Mouse (Mus musculus): Measurements from ENCODE around the gene Espn. TPM values are rescaled to one million over a fixed set of nuclear protein-coding genes. Genes with fewer than 3 reads are reported as not detected.

Espn gene
- 3.5 TPM for polyA plus RNA-seq (2014; fragmentation: Illumina TruSeq; extraction: RNeasy Lipid Tissue Mini Kit (QIAGEN cat#74804); ENCODE audit: low read depth, low replicate concordance)

DNA sequence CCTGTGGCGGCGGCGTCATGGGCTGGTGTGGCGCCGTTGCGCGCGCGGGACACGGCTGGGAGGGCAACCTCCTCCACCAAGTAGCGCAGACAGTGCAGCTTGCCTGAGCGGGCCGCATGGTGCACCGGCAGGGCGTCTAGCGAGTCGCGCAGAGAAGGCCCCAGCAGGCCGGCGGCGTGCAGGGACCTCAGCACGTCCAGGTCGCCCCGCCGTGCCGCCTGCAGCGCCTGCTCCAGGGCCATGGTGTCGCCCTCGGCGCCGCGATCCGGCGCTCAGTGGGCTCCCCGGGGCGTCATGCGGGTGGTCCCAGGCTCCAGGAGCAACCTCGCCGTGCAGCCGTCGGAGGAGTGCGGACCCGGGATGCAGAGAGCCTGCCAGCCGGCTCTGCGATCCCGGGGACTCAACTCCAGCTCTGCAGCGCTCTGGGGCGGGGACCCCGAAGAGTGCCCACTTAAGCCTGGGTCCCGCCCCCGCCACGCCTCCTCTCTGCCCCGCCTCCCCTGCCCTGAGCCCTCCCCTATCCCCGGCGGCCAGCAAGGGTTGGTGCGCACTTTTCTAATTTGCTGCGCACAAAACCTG, at the start of gene Espn:
Gene Espn (minus strand): TSS at position 406 of the 579 bp plus-strand sequence.

DNA sequence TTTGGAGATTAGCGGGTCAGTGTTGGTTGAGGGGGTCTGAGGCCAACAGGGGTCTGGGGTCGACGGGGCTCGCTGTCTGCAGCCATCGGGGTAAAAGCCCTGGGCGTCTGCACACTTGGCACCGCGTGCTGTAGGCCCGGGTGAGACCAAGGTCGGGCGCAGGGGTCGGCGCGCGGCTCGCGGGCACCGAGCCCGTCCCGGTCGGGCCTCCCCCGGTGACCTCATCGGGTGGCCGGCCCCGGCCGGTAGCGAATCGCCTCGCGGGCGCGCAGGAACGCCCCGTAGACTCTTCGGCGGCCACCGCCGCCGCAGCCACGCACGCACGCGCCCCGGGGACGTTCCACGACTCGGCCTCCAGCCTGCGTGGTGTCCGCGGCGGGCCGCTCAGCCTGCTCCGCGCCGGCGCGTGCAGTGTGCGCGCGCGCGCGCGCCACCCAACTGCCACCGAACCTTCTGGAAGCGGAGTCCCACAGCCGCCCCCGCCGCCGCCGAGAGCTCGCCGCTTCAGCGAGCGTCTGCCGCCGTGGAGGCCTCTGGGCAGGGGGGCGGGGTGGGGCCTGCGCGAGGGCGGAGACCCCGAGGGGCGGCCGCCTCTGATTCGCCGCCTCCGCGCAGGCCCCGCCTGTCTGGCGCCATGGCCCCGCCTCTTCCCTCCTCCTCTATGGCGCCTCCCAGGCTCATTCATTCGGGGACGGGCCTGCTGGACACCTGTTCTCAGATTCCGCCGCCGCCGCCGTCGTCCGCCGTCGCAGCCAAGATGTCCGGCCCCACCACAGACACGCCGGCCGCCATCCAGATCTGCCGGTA, 25.6 kb upstream of the Espn start, which contains the start of gene Acot7:
Gene Acot7 (plus strand): TSS at position 598 of the 807 bp plus-strand sequence.

DNA sequence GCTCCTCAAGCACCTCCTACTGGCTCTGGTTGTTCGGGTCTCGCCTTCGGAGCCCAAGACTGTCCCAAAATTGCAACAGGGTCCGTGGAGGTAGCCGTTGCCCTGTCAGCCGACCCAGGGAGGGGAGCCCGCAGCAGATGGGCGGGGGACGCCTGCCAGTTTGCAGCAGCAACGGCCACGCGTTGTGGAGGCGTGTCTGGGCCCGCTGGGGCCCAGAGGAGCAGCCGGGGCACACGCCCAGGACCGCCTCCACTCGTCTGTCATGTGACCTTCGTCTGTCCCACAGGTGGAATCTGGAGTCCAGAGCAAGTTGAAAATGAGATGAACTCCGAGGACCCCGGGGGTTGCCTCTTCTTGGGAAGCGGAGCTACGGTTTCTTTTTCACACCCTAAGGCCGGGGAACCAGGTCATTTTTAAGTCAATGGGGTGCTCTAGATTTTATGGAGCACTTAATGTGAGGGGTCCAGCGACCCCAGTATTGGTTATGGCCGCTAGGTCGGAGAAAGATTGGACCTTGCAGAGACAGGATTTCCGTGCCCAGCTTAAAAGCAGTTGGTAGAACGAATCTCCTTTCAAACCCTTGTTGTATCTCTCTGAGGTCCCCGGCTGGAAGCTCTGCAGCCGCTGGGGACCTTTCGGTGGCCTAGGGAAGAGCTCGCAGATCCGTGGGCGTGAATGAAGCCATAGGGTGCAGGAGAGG, 6.6 kb upstream of the Espn start, which contains the start of gene Hes2:
Gene Hes2 (plus strand): TSS at position 283 of the 700 bp plus-strand sequence.

DNA sequence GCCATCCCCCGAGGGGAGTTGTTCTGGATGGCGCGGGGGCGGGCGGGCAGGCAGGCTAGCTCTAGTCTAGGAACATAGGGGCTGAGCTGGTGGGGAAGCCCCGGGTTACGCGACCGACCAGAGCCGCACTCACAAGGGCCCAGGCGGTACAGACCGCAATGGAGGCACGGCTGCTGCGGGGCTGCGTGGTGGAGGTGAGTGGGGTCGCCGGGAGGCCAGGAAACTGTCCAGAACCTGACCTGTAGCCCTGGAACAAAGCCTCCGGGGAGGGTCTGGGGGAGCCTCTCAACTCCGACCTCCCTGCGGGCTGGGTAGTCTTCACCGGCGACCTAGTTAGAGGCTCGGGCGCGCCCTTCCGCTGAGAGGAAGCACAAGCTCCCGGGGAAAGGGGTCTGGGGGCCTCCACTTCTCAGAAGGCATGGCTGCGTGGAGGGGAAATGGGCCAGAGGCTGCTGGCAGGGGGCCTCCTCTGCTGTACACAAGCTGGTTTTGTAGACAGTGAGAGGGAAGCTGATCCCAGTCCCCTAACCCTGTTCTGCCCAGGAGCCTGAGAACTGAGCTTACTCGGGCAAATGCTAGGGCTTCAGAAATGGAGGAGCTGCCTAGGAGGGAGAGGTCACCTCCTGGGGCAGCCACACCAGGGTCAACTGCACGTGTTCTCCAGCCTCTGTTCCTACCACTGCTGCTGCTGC, 36.1 kb downstream of the Espn start, which contains the start of gene Tnfrsf25:
Gene Tnfrsf25 (plus strand): TSS at position 14 of the 692 bp plus-strand sequence.

DNA sequence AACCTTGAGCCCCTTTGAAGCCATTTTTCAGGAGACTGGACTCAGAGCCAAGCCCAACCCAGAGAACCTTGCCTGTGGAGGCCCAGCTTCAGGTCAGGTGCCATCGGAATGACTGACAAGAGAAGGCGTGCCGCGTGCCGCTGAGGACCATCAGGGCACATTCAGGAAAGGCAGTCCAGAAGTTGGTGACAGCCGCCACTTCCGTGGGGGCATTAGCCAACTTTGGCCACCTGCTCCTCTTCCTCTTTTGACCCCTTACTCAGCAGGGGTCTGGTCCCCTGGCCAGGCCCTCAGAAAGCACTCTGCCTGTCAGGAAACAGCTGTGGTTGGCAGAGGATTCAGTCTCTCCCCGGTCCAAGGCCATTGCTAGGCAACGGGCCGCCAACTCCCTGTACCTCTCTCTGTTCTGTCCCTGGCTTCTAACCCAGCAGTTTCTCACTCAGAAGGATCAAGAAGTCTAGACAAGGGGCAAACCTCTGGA, 80.0 kb downstream of the Espn start, which contains the start of gene Plekhg5:
Gene Plekhg5 (plus strand): TSS at position 378 of the 481 bp plus-strand sequence.

Other genes with a start within 250 kb of the Espn start
- gene Dnajc11, start 218.7 kb downstream of the Espn start, polyA plus RNA-seq (2014; fragmentation: Illumina TruSeq; extraction: RNeasy Lipid Tissue Mini Kit (QIAGEN cat#74804); ENCODE audit: low read depth, low replicate concordance), result 47.2 TPM
- 21.9 TPM for gene Thap3, start 163.4 kb downstream of the Espn start, polyA plus RNA-seq (2014; fragmentation: Illumina TruSeq; extraction: RNeasy Lipid Tissue Mini Kit (QIAGEN cat#74804); ENCODE audit: low read depth, low replicate concordance)
- gene Phf13, start 156.1 kb downstream of the Espn start, polyA plus RNA-seq (2014; fragmentation: Illumina TruSeq; extraction: RNeasy Lipid Tissue Mini Kit (QIAGEN cat#74804); ENCODE audit: low read depth, low replicate concordance), result 4.6 TPM
- gene Klhl21, start 143.6 kb downstream of the Espn start, polyA plus RNA-seq (2014; fragmentation: Illumina TruSeq; extraction: RNeasy Lipid Tissue Mini Kit (QIAGEN cat#74804); ENCODE audit: low read depth, low replicate concordance), result 52.0 TPM
- 7.9 TPM for gene Zbtb48, start 124.7 kb downstream of the Espn start, polyA plus RNA-seq (2014; fragmentation: Illumina TruSeq; extraction: RNeasy Lipid Tissue Mini Kit (QIAGEN cat#74804); ENCODE audit: low read depth, low replicate concordance)
- not detected for gene Tas1r1, start 113.8 kb downstream of the Espn start, polyA plus RNA-seq (2014; fragmentation: Illumina TruSeq; extraction: RNeasy Lipid Tissue Mini Kit (QIAGEN cat#74804); ENCODE audit: low read depth, low replicate concordance)
- 8.8 TPM for gene Nol9, start 113.0 kb downstream of the Espn start, polyA plus RNA-seq (2014; fragmentation: Illumina TruSeq; extraction: RNeasy Lipid Tissue Mini Kit (QIAGEN cat#74804); ENCODE audit: low read depth, low replicate concordance)
- gene Plekhg5, start 79.9 kb downstream of the Espn start, polyA plus RNA-seq (2014; fragmentation: Illumina TruSeq; extraction: RNeasy Lipid Tissue Mini Kit (QIAGEN cat#74804); ENCODE audit: low read depth, low replicate concordance), result 13.4 TPM
- gene Tnfrsf25, start 36.4 kb downstream of the Espn start, polyA plus RNA-seq (2014; fragmentation: Illumina TruSeq; extraction: RNeasy Lipid Tissue Mini Kit (QIAGEN cat#74804); ENCODE audit: low read depth, low replicate concordance), result 2.9 TPM
- gene Hes2, start 6.5 kb upstream of the Espn start, polyA plus RNA-seq (2014; fragmentation: Illumina TruSeq; extraction: RNeasy Lipid Tissue Mini Kit (QIAGEN cat#74804); ENCODE audit: low read depth, low replicate concordance), result not detected
- 86.4 TPM for gene Acot7, start 25.8 kb upstream of the Espn start, polyA plus RNA-seq (2014; fragmentation: Illumina TruSeq; extraction: RNeasy Lipid Tissue Mini Kit (QIAGEN cat#74804); ENCODE audit: low read depth, low replicate concordance)
- 11.3 TPM for gene Gpr153, start 121.9 kb upstream of the Espn start, polyA plus RNA-seq (2014; fragmentation: Illumina TruSeq; extraction: RNeasy Lipid Tissue Mini Kit (QIAGEN cat#74804); ENCODE audit: low read depth, low replicate concordance)
- not detected for gene Hes3, start 139.3 kb upstream of the Espn start, polyA plus RNA-seq (2014; fragmentation: Illumina TruSeq; extraction: RNeasy Lipid Tissue Mini Kit (QIAGEN cat#74804); ENCODE audit: low read depth, low replicate concordance)
- gene Icmt, start 144.9 kb upstream of the Espn start, polyA plus RNA-seq (2014; fragmentation: Illumina TruSeq; extraction: RNeasy Lipid Tissue Mini Kit (QIAGEN cat#74804); ENCODE audit: low read depth, low replicate concordance), result 22.0 TPM
- 112 TPM for gene Rnf207, start 166.6 kb upstream of the Espn start, polyA plus RNA-seq (2014; fragmentation: Illumina TruSeq; extraction: RNeasy Lipid Tissue Mini Kit (QIAGEN cat#74804); ENCODE audit: low read depth, low replicate concordance)
- 418 TPM for gene Rpl22, start 173.4 kb upstream of the Espn start, polyA plus RNA-seq (2014; fragmentation: Illumina TruSeq; extraction: RNeasy Lipid Tissue Mini Kit (QIAGEN cat#74804); ENCODE audit: low read depth, low replicate concordance)
- 0.13 TPM for gene Chd5, start 186.3 kb upstream of the Espn start, polyA plus RNA-seq (2014; fragmentation: Illumina TruSeq; extraction: RNeasy Lipid Tissue Mini Kit (QIAGEN cat#74804); ENCODE audit: low read depth, low replicate concordance)

All from heart, adult 10 weeks (tissue).